Mouse (Mus musculus) thymus, postnatal 36 days (tissue): Measurements from ENCODE around the gene Cda.

Experiments used
- DNase-seq, 2 experiments: peaks; one replicate each; pipeline ENCODE4 v3.0.0; 2022; ENCODE audit warnings: mixed read lengths in 2 of 2

Cda gene

DNA sequence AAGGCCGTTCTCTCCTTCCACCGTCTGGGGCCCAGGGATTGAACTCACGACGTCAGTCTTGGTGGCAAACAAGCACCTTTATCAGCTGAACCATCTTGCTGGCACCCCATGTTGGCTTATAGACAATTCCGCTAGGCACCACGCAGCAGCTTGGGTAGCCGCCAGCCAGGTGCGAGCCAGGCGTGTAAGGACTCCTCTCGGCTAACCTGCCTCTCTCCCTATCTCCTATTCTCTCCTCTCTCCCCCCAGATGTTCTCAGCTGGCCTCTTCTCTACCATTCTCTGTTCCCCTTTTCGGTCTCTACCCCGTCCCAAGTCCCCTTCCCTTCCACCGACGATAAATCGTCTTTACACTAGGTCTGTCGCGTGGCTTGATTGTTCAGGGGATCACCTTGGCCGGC lies 64.0 kb downstream of the Cda start:
- no peak for DNase-seq

DNA sequence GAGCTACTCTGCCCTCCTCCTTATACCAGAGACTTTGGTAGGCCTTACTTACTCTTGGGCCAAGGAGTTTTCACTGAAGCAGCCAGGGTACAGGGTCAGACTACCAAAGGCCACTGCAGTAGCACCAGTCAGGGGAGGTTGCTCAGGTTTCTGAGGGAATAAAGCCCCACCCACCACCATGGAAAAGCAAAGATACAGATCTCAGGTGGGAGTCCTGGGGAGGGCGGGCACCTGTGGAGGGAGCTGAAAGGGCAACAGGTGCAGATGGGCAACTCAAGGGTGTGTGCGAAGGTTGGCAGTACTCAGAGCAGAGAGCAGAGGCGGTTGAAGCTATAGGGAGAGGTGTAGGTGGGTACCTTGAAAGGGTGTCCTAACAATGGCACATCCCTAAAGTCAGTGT lies 64.8 kb downstream of the Cda start:
- no peak for DNase-seq

DNA sequence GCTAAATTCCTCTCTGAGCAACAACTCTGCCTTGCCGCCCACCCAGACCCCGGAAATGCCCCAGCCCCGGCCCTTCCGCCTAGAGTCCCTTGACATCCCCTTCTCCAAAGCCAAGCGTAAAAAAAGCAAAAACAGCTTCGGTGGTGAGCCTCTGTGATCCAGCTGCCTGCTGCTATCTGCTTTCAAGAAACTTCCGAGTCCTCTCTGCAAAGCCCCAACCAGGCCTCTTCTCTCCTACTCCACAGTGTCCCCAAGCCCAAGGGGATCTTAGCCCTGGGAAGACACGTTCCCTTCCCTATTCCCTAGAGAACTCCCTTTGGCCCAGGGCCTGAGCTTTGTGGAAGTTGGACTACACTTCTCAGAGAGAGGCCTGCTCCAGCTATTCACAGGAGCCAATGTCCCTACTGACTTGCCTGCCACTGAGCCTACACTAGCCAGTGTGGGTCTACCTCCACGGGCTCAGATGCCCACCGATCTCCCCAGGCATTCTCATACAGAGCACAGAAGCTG lies 66.5 kb downstream of the Cda start:
- no peak for DNase-seq

DNA sequence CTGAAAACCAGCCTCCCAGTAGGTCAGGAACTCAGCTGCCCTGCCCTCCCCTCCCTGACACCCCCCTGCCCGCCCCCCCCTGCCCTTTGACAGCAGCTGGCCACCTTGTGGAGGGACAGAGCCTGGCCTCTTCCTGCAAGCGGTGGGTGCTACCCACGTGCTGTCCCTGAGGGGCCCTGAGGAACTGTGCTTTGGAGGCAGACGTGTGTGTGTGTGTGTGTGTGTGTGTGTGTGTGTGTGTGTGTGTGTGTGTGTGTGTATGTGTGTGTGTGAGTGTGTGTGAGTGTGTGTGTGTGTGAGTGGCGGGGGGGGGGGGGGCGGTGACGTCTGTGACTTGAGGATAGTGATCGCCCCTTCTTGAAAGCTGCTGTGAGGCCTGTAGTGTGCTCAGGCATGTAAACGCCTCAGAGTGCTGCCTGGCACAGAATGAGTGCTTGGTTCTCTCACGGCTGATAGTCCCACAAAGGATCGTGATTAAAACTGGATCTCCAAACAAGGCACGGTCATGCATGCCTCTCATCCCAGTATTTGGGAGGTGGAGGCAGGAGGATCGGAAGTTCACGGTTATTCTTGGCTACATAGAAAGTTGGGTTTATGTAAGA lies 73.7 kb downstream of the Cda start:
- no peak for DNase-seq

DNA sequence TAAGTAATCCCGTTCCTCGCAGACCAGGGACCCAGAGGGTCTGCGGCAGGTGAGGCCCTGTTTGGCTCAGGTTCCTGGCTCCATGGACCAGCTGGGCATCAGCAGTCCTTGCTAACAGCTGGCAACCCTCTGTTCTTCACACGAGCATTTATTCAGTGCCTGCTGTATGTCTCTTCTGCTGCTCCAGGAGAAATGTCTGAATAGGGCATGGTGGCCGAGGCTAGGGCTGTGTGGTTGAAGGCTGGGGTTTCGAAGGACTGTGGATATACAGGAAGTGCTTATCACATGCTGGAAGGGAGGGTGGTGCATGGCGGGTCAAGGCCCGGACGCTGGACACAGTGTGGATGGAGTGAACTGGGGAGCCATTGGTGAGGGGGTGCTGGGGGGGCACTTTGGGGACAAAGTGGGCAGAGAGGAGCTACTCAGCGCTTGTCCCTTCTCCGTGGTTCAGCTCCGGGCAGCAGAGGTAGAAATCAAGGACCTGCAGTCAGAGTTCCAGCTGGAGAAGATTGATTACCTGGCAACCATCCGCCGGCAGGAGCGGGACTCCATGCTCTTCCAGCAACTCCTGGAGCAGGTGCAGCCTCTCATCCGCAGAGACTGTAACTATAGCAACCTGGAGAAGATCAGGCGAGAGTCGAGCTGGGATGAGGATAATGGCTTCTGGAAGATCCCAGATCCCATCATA lies 74.4 kb downstream of the Cda start:
- DNase-seq: no peak

DNA sequence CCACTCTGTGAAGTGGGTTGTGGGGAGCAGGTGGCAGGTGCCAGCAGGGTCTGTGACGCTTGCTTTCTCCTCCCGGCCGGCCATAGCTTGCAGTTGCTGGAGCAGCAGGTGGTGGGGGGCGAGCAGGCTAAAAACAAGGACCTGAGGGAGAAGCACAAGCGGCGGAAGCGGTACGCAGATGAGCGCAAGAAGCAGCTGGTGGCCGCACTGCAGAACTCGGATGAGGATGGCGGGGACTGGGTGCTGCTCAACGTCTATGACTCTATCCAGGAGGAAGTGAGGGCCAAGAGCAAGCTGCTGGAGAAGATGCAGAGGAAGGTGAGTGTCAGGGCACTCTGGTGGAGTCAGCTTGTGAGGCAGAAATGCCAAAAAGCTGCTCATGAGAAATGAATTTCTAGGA lies 75.8 kb downstream of the Cda start:
- DNase-seq: no peak

DNA sequence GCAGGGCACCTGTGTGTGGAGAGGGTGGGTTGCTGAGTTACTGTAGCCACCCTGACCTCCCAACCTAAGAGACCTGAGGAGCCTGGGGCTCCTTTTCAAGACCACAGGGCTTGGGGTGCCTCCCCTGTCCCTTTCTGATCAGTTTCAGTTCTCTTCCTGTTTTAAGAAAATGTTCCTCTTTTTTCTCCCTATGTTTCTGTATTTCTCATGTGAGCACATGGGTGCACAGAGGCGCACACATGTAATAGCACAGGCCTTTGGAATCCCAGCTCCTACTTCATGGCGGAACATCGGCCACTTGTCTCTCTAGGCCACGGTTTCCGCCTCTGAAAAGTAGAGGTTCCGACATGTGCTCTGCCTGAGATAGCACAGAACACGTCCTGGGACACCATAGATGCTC lies 79.1 kb downstream of the Cda start:
- DNase-seq: no peak
